Mouse (Mus musculus) intestine, postnatal 0 days (tissue): ENCODE results near the gene Kptn. TPM values are rescaled to one million over a fixed set of nuclear protein-coding genes. Genes with fewer than 3 reads are reported as not detected.

ENCODE experiments used
- ATAC-seq: fragments of 200-750 bp; cut with Nextera tagmentation; 2 replicates; pipeline ENCODE4 v1.8.0; 2017; ENCODE audit warnings: mild to moderate bottlenecking, moderate TSS enrichment, moderate library complexity
- H3K27ac ChIP-seq: fragments of 300-500 bp; sonication (generic); 2 replicates; pipeline ENCODE4 v1.5.1; 2014; ENCODE audit warnings: mild to moderate bottlenecking, low read depth, low read length, moderate library complexity
- H3K27me3 ChIP-seq: fragments of 300-500 bp; sonication (generic); replicated peaks from 2 replicates; pipeline ENCODE4 v1.6.1; 2014; ENCODE audit warnings: low read length, mixed read lengths; ENCODE audit not compliant: control insufficient read depth, insufficient read depth
- H3K36me3 ChIP-seq: fragments of 300-500 bp; sonication (generic); 2 replicates; pipeline ENCODE4 v1.6.1; 2014; ENCODE audit warnings: mild to moderate bottlenecking, moderate library complexity; ENCODE audit not compliant: control insufficient read depth, insufficient read depth
- H3K4me1 ChIP-seq: fragments of 300-500 bp; sonication (generic); replicated peaks from 2 replicates; pipeline ENCODE4 v1.6.1; 2014; ENCODE audit warnings: antibody characterized with exemption, low read length, mixed read lengths; ENCODE audit not compliant: control insufficient read depth, insufficient read depth
- H3K4me2 ChIP-seq: fragments of 300-500 bp; sonication (generic); replicated peaks from 2 replicates; pipeline ENCODE4 v1.6.1; 2014; ENCODE audit warnings: low read depth, mild to moderate bottlenecking, moderate library complexity
- H3K4me3 ChIP-seq: fragments of 300-500 bp; sonication (generic); 2 replicates; pipeline ENCODE4 v1.5.1; 2014; ENCODE audit warnings: low read depth, low read length
- H3K9ac ChIP-seq: fragments of 300-500 bp; sonication (generic); 2 replicates; pipeline ENCODE4 v1.6.1; 2014; ENCODE audit warnings: mild to moderate bottlenecking, low read depth, low read length
- H3K9me3 ChIP-seq: fragments of 300-500 bp; sonication (generic); 2 replicates; pipeline ENCODE4 v1.6.1; 2016; ENCODE audit warnings: mixed run types; ENCODE audit not compliant: control insufficient read depth
- CTCF ChIP-seq: sonication (generic); IDR thresholded peaks from 2 replicates; pipeline ENCODE4 v1.5.1; 2016; ENCODE audit warnings: low read depth, mild to moderate bottlenecking, control low read depth, antibody characterized with exemption, moderate library complexity
- WGBS: fragments of 180-500 bp; shearing (Covaris S2); extraction: QIAGEN DNeasy Blood & Tissue Kit; methylation state at CpG from one replicate; pipeline ENCODE4 v1.1.7; 2014; 5-methylcytosine and 5-hydroxymethylcytosine counted together
- polyA plus RNA-seq: library from polyadenylated mRNA; unstranded; fragments of >200 nt; fragmentation: Nextera tagmentation; extraction: Ambion mirVana; gene quantifications from 2 replicates; pipeline ENCODE4 v1.2.1, GENCODE M21; 2015

Kptn gene
- polyA plus RNA-seq, 1 experiment from 2014 or later = 14.4 TPM

GRCm38 (mm10) chr7:16172141-16172581 is 52.5 kb downstream of the Kptn start:
- Histone ChIP-seq H3K9ac (no peak overlapping the region), H3K27me3 (no peaks in the 10 kb centered on the region), H3K27ac (no peak overlapping the region), H3K4me3 (no peak overlapping the region), H3K4me2 (no peak overlapping the region), H3K36me3 (no peaks in the 10 kb centered on the region), H3K9me3 (peaks cover 7% of the 10 kb centered on the region; the same call in 1 of the 2 replicates), H3K4me1 (no peaks in the 10 kb centered on the region)
- no peak for ATAC-seq
- 71% methylated on average over 1 of the region's 1 CpGs for WGBS
- TF ChIP-seq CTCF = no peak

- no peak for ATAC-seq
- Histone ChIP-seq H3K27ac (no peak overlapping the region), H3K4me2 (no peak overlapping the region), H3K4me3 (no peak overlapping the region), H3K9me3 (peaks cover 5% of the 10 kb centered on the region; the same call in 1 of the 2 replicates), H3K27me3 (no peaks in the 10 kb centered on the region), H3K9ac (no peak overlapping the region), H3K4me1 (no peaks in the 10 kb centered on the region), H3K36me3 (no peaks in the 10 kb centered on the region)
- whole genome bisulfite sequencing = 40% methylated on average over 1 of the region's 1 CpGs
- no peak for TF ChIP-seq CTCF
Measured at GRCm38 (mm10) chr7:16172586-16173140, 53.0 kb downstream of the Kptn start.

GRCm38 (mm10) chr7:16173146-16173545 is 53.5 kb downstream of the Kptn start:
- Histone ChIP-seq H3K27me3 (no peaks in the 10 kb centered on the region), H3K36me3 (no peaks in the 10 kb centered on the region), H3K9me3 (no peaks in the 10 kb centered on the region), H3K4me1 (no peaks in the 10 kb centered on the region), H3K4me3 (no peak overlapping the region), H3K27ac (no peak overlapping the region), H3K4me2 (no peak overlapping the region), H3K9ac (no peak overlapping the region)
- TF ChIP-seq CTCF = no peak
- no peak for ATAC-seq
- 59% methylated on average over 5 of the region's 5 CpGs for WGBS

GRCm38 (mm10) chr7:16174597-16175541 is 55.2 kb downstream of the Kptn start, which contains the start of gene Meis3:
Gene Meis3 (plus strand): TSS chr7:16175090.
- TF ChIP-seq CTCF = peak; percentile 67
- no peaks in the 10 kb centered on the region for H3K4me1 ChIP-seq
- peak within 1 kb of the TSS; percentile 64 for H3K9ac ChIP-seq
- peak within 1 kb of the TSS; percentile 86 for H3K4me2 ChIP-seq
- WGBS = 1% methylated on average over 41 of the region's 42 CpGs
- peak; percentile 72 for ATAC-seq
- peak within 1 kb of the TSS; percentile 69 for H3K4me3 ChIP-seq
- H3K27me3 ChIP-seq = no peaks in the 10 kb centered on the region
- H3K36me3 ChIP-seq = peaks cover 11% of the 10 kb centered on the region
- H3K27ac ChIP-seq = peak within 1 kb of the TSS; percentile 2; the same call in 1 of the 2 replicates
- no peaks in the 10 kb centered on the region for H3K9me3 ChIP-seq

GRCm38 (mm10) chr7:16175542-16175931 is 55.8 kb downstream of the Kptn start:
- peak overlapping the region; percentile 69 for H3K4me3 ChIP-seq
- peaks cover 11% of the 10 kb centered on the region for H3K36me3 ChIP-seq
- peak overlapping the region; percentile 86 for H3K4me2 ChIP-seq
- peak overlapping the region; percentile 64 for H3K9ac ChIP-seq
- no peak; the same call in none of the 2 replicates for ATAC-seq
- no peak for TF ChIP-seq CTCF
- WGBS = 1% methylated on average over 10 of the region's 10 CpGs
- H3K9me3 ChIP-seq = no peaks in the 10 kb centered on the region
- H3K27me3 ChIP-seq = no peaks in the 10 kb centered on the region
- H3K27ac ChIP-seq = no peak overlapping the region
- H3K4me1 ChIP-seq = no peaks in the 10 kb centered on the region

Other genes with a start within 250 kb of the Kptn start
- gene Crx, start 239.9 kb upstream of the Kptn start, polyA plus RNA-seq = not detected in 2 replicates
- gene Crxos, start 237.3 kb upstream of the Kptn start, polyA plus RNA-seq = not detected in 2 replicates
- 813 and 814 TPM in 2 replicates for gene Selenow, start 197.5 kb upstream of the Kptn start, polyA plus RNA-seq
- 109 and 115 TPM in 2 replicates for gene Nop53, start 173.8 kb upstream of the Kptn start, polyA plus RNA-seq
- 29.3 and 30.9 TPM in 2 replicates for gene Ehd2, start 152.3 kb upstream of the Kptn start, polyA plus RNA-seq
- 1.6 and 1.7 TPM in 2 replicates for gene Bicra, start 72.0 kb upstream of the Kptn start, polyA plus RNA-seq
- 0.14 TPM in 1 of 2 replicates, not detected in the other for gene Zfp541, start 58.1 kb upstream of the Kptn start, polyA plus RNA-seq
- gene Napa, start 21.4 kb upstream of the Kptn start, polyA plus RNA-seq = 201 and 204 TPM in 2 replicates
- gene Slc8a2, start 9.9 kb downstream of the Kptn start, polyA plus RNA-seq = 0.08 and 0.14 TPM in 2 replicates
- 18.0 and 20.7 TPM in 2 replicates for gene Meis3, start 55.2 kb downstream of the Kptn start, polyA plus RNA-seq
- 7.3 and 9.0 TPM in 2 replicates for gene Dhx34, start 102.1 kb downstream of the Kptn start, polyA plus RNA-seq
- 0.16 and 0.26 TPM in 2 replicates for gene C5ar2, start 124.3 kb downstream of the Kptn start, polyA plus RNA-seq
- 2.1 TPM in 2 replicates for gene C5ar1, start 139.6 kb downstream of the Kptn start, polyA plus RNA-seq
- gene Inafm1, start 153.7 kb downstream of the Kptn start, polyA plus RNA-seq = 24.1 and 24.8 TPM in 2 replicates
- gene Ccdc9, start 166.9 kb downstream of the Kptn start, polyA plus RNA-seq = 14.2 and 14.8 TPM in 2 replicates
- gene Bbc3, start 188.5 kb downstream of the Kptn start, polyA plus RNA-seq = 6.6 and 7.0 TPM in 2 replicates